ENCODE assay signal across 8 mouse cellular contexts in genomic region chr2:12301431-12302170, GRCm38 (mm10). TPM values are rescaled to one million over a fixed set of nuclear protein-coding genes. Genes with fewer than 3 reads are reported as not detected.
A peak's percentile ranks its signal among the peaks of the same experiment; 100 is the strongest.
DNase-seq lines count a peak whose midpoint lies in the region; ATAC-seq and TF ChIP-seq lines count a peak whose summit lies in the region.

Gene Itga8, minus strand, starts transcription at chr2:12301922.

- ATAC-seq in forebrain, embryonic 13.5 days = peak; percentile 98
- ATAC-seq in neutrophil, adult 5-6 weeks (ENCODE audit: extremely low read depth, insufficient number of reproducible peaks, low FRiP score, poor library complexity, severe bottlenecking) = peak; percentile 84

- H3K27me3 ChIP-seq in CH12.LX (replicated peaks) = peaks cover 5% of the 10 kb centered on the region
- peaks cover 12% of the 10 kb centered on the region for H3K27me3 ChIP-seq in forebrain, embryonic 13.5 days
- 0 out of 2 replicates have a peak, but pooled peaks cover 2% of the 10 kb centered on the region for H3K27me3 ChIP-seq in thymus, adult 2 months (ENCODE audit: control insufficient read depth, insufficient read depth, low read length)

- intact Hi-C loops in heart, postnatal 14 days (cut with DNase I) = loop anchor here (2.0 to 5.0 kb wide), 4 partner anchors 86 to 299 kb away; no protein-coding TSS in a partner anchor

- dilution Hi-C loops in CH12.LX (cut with MboI; ENCODE audit: extremely low pct_ligation_motif_present, extremely low pct_unique_long_range_greater_than_20kb, low sequenced_read_pairs) = no loop called here

- in situ Hi-C loops in CH12.LX (cut with MboI; ENCODE audit: low pct_ligation_motif_present, low pct_unique_long_range_greater_than_20kb, low sequenced_read_pairs) = loop anchor here (25.0 kb wide), 1 partner anchor 289 kb away; no protein-coding TSS in a partner anchor

- H3K36me3 ChIP-seq in CH12.LX (replicated peaks in 1 of 2; ENCODE audit: control insufficient read depth in 1 of 2, insufficient read depth in 1 of 2, low read length in 1 of 2) = no peaks in the 10 kb centered on the region
- no peaks in the 10 kb centered on the region for H3K36me3 ChIP-seq in forebrain, embryonic 13.5 days (ENCODE audit: poor library complexity, severe bottlenecking)
- H3K36me3 ChIP-seq in thymus, adult 2 months (ENCODE audit: control insufficient read depth, insufficient read depth, low read length) = no peaks in the 10 kb centered on the region

- H3K9ac ChIP-seq in CH12.LX (ENCODE audit: insufficient read depth, low read depth) = 0 out of 2 replicates have a peak within 1 kb of the TSS, but pooled peaks have one; percentile 1
- H3K9ac ChIP-seq in forebrain, embryonic 13.5 days = peak within 1 kb of the TSS; percentile 81

- peak; percentile 83 for TF ChIP-seq RAD21 in CH12.LX (IDR thresholded peaks at IDR 0.05; ENCODE audit: low read depth, low read length)

- H3K27ac ChIP-seq in CH12.LX (ENCODE audit: insufficient read depth, low read depth) = no peak within 1 kb of the TSS
- no peak within 1 kb of the TSS for H3K27ac ChIP-seq in forebrain, embryonic 13.5 days
- H3K27ac ChIP-seq in thymus, adult 2 months (ENCODE audit: control insufficient read depth, insufficient read depth, low read length) = no peak within 1 kb of the TSS

- TF ChIP-seq EP300 in CH12.LX (IDR thresholded peaks at IDR 0.05; ENCODE audit: low read length) = no peak

- TF ChIP-seq CTCF in CH12.LX (conservative IDR thresholded peaks at IDR 0.05 in 1 of 2, IDR thresholded peaks at IDR 0.05 in 1 of 2; ENCODE audit: low read depth in 2 of 2, low read length in 2 of 2) = peak; percentile 39 to 90; a peak in 3 of 4 replicates
- peak; percentile 73 for TF ChIP-seq CTCF in lung, adult 2 months (IDR thresholded peaks at IDR 0.05; ENCODE audit: insufficient read depth, low read length)
- TF ChIP-seq CTCF in thymus, adult 2 months (IDR thresholded peaks at IDR 0.05; ENCODE audit: borderline replicate concordance, control insufficient read depth, extremely low read depth, insufficient read depth, low read length, poor library complexity) = peak; percentile 99

- DNase-seq in CH12.LX (ENCODE audit: extremely low read depth) = peak; percentile 64
- peak; percentile 41 for DNase-seq in c-Kit-positive CD71-positive TER-119-positive erythroid progenitor cells, embryonic 14.5 days (ENCODE audit: low spot score)
- DNase-seq in heart, postnatal 14 days = peak; percentile 91 to 94
- DNase-seq in large intestine, adult 2 months (ENCODE audit: low read depth, low spot score) = peak; percentile 22
- peak; percentile 77 for DNase-seq in lung, adult 2 months
- DNase-seq in thymus, adult 2 months = peak; percentile 76

- 0 out of 4 replicates have a peak, but pooled peaks cover 2 to 5% of the 10 kb centered on the region in 2 experiments for H3K4me1 ChIP-seq in CH12.LX (ENCODE audit: control insufficient read depth in 1 of 2, insufficient read depth in 2 of 2)
- H3K4me1 ChIP-seq in forebrain, embryonic 13.5 days = peaks cover 7% of the 10 kb centered on the region
- no peaks in the 10 kb centered on the region for H3K4me1 ChIP-seq in lung, adult 2 months (ENCODE audit: control insufficient read depth, insufficient read depth, low read length)
- peaks cover 4% of the 10 kb centered on the region; the same call in 1 of the 2 replicates for H3K4me1 ChIP-seq in thymus, adult 2 months (replicated peaks; ENCODE audit: control insufficient read depth, insufficient read depth, low read length)

- no peak for TF ChIP-seq POLR2A in CH12.LX (IDR thresholded peaks at IDR 0.05; ENCODE audit: low read depth, low read length)
- peak; percentile 38; the same call in 1 of the 2 replicates for TF ChIP-seq POLR2A in lung, adult 2 months (IDR thresholded peaks at IDR 0.05; ENCODE audit: borderline replicate concordance, extremely low read depth, low read depth, low read length)
- TF ChIP-seq POLR2A in thymus, adult 2 months (IDR thresholded peaks at IDR 0.05; ENCODE audit: control insufficient read depth, extremely low read depth, insufficient read depth, low read length, poor library complexity) = no peak

- peak within 1 kb of the TSS; percentile 48 for H3K4me2 ChIP-seq in CH12.LX (ENCODE audit: insufficient read depth, low read depth, poor library complexity, severe bottlenecking)
- peak within 1 kb of the TSS; percentile 87 for H3K4me2 ChIP-seq in forebrain, embryonic 13.5 days

- H3K4me3 ChIP-seq in CH12.LX (replicated peaks in 1 of 3; ENCODE audit: low read depth in 2 of 3, low read length in 2 of 3, poor library complexity in 1 of 3) = peak within 1 kb of the TSS; percentile 25 to 55 (median 39)
- H3K4me3 ChIP-seq in forebrain, embryonic 13.5 days = peak within 1 kb of the TSS; percentile 68
- H3K4me3 ChIP-seq in lung, adult 2 months (replicated peaks; ENCODE audit: extremely low read depth, low read depth, low read length) = peak within 1 kb of the TSS; percentile 63
- H3K4me3 ChIP-seq in thymus, adult 2 months (ENCODE audit: control insufficient read depth, insufficient read depth, low read length) = peak within 1 kb of the TSS; percentile 7

- H3K79me2 ChIP-seq in CH12.LX (replicated peaks; ENCODE audit: control insufficient read depth, extremely low read depth, insufficient read depth, poor library complexity, severe bottlenecking) = no peaks in the 10 kb centered on the region

- H3K9me3 ChIP-seq in CH12.LX (replicated peaks; ENCODE audit: low read length) = no peaks in the 10 kb centered on the region
- no peaks in the 10 kb centered on the region for H3K9me3 ChIP-seq in forebrain, embryonic 13.5 days (replicated peaks)

- under 1% methylated on average over 56 of the region's 56 CpGs for WGBS in forebrain, embryonic 13.5 days
- WGBS in large intestine, adult 2 months = 2% methylated on average over 56 of the region's 56 CpGs
- 1% methylated on average over 56 of the region's 56 CpGs for WGBS in lung, adult 2 months
- 3% methylated on average over 56 of the region's 56 CpGs for WGBS in thymus, adult 2 months

TF ChIP-seq in CH12.LX, 34 proteins besides CTCF, POLR2A, EP300 and RAD21:
- peak; percentile 43; the same call in 1 of the 2 replicates for TF ChIP-seq IRF4 (IDR thresholded peaks at IDR 0.05; ENCODE audit: low read depth, low read length)
- no peak; the same call in 1 of the 2 replicates for TF ChIP-seq NELFE (IDR thresholded peaks at IDR 0.05; ENCODE audit: low read depth, low read length)
- TF ChIP-seq SMC3 (IDR thresholded peaks at IDR 0.05; ENCODE audit: low read depth, low read length) = peak; percentile 90
- peak; percentile 36 for TF ChIP-seq ZC3H11A (IDR thresholded peaks at IDR 0.05; ENCODE audit: low read depth, low read length)

RNA-seq across cellular contexts. Expression of gene Itga8, which starts in this region (rescaled TPM):
- total RNA-seq in CH12.LX (2012; rRNA removed) (3.5 and 4.8 TPM in 2 replicates), CH12.LX (2014; rRNA removed) (10.6 TPM in 2 replicates)
- 6.9 and 7.5 TPM in 2 replicates for polyA plus RNA-seq in CH12.LX (2012; ENCODE audit: insufficient read length, low read depth)
- 1.7 and 2.0 TPM in 2 replicates for polyA plus RNA-seq in forebrain, embryonic 13.5 days (2015; fragmentation: Nextera tagmentation; extraction: Ambion mirVana)
- total RNA-seq in heart, postnatal 14 days (2021) = 1 to 10 TPM; 6.9 to 9.7 TPM
- polyA plus RNA-seq in large intestine, adult 2 months (2012; rRNA removed) = 1.4 and 1.9 TPM in 2 replicates
- polyA plus RNA-seq in lung, adult 2 months (2012; rRNA removed) = 57.7 and 65.9 TPM in 2 replicates
- total RNA-seq in neutrophil, adult 5-6 weeks (2017) = 4.3 and 8.1 TPM in 2 replicates
- 1.1 and 3.4 TPM in 2 replicates for polyA plus RNA-seq in thymus, adult 2 months (2012; rRNA removed)

Comparison
In these comparisons a context has a peak if more than half of its experiments do, and no peak if none do; other contexts are left out.
1. DNase-seq: peak in every context shown above with its lines; median percentile 92 in heart, postnatal 14 days; 77 in lung, adult 2 months; 76 in thymus, adult 2 months; 64 in CH12.LX; 41 in c-Kit-positive CD71-positive TER-119-positive erythroid progenitor cells, embryonic 14.5 days; 22 in large intestine, adult 2 months.
2. H3K4me3 ChIP-seq: peak in every context shown above with its lines; median percentile 68 in forebrain, embryonic 13.5 days; 63 in lung, adult 2 months; 39 in CH12.LX; 7 in thymus, adult 2 months.